Mouse (Mus musculus): ENCODE data around the gene Caly.

DNA sequence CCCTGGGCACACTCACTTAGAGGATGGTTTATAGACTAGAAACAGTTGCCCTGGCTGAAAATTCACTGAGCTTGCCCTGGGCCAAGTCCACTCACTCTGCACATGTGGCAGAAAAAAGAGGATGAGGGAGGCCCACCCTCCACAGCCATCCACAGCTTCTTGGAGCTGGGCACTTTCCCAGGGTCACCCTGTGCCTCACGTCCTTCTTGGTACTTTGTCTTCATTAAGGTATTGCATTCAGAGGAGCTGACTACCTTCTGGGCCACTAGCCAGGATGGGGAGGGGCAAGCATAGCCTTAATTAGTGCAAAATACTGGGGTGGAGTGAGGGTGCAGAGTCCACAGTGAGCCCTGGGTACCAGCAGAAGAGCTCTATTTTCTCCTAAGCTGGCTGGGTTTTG, 13.2 kb upstream of the Caly start:
- TF ChIP-seq POLR2A (IDR thresholded peaks at IDR 0.05; ENCODE audit: insufficient read depth, low read depth, low read length) (no peak), CTCF (IDR thresholded peaks at IDR 0.05; ENCODE audit: insufficient read depth, low read depth, low read length) (no peak)
